Mouse (Mus musculus) cerebellum, adult 2 months (tissue): ENCODE data around the gene Parvb.

Experiments
- CTCF ChIP-seq: fragments of 200-500 bp; IDR thresholded peaks from 2 replicates; pipeline ENCODE4 v1.5.1; 2011; ENCODE audit warnings: low read depth, mild to moderate bottlenecking, control low read depth, low read length, moderate library complexity, borderline replicate concordance; ENCODE audit not compliant: insufficient read depth
- POLR2A ChIP-seq: fragments of 200-500 bp; IDR thresholded peaks from 2 replicates; pipeline ENCODE4 v1.6.1; 2011; ENCODE audit warnings: low read length, control low read depth, borderline replicate concordance; ENCODE audit not compliant: insufficient read depth

- TF ChIP-seq POLR2A (no peak), CTCF (no peak)
These were observed 68.7 kb downstream of the Parvb start for GRCm38 (mm10) chr15:84300591-84300990.
